Mouse (Mus musculus) kidney, adult 2 months (tissue): ENCODE results near the gene Hikeshi. TPM values are rescaled to one million over a fixed set of nuclear protein-coding genes. Genes with fewer than 3 reads are reported as not detected.

Source experiments
- DNase-seq: peaks from one replicate; pipeline ENCODE4 v3.0.0; 2021
- H3K27ac ChIP-seq: fragments of 200-500 bp; 2 replicates; pipeline ENCODE4 v1.5.1; 2012; ENCODE audit warnings: low read depth, low read length, control low read depth, inconsistent platforms; ENCODE audit not compliant: insufficient read depth
- H3K27me3 ChIP-seq: fragments of 200-500 bp; replicated peaks from 2 replicates; pipeline ENCODE4 v1.6.1; 2012; ENCODE audit warnings: mild to moderate bottlenecking, moderate library complexity, low read length, inconsistent platforms; ENCODE audit not compliant: control insufficient read depth, insufficient read depth
- H3K36me3 ChIP-seq: fragments of 200-500 bp; 2 replicates; pipeline ENCODE4 v1.6.1; 2012; ENCODE audit warnings: mild to moderate bottlenecking, moderate library complexity, low read length, inconsistent platforms; ENCODE audit not compliant: control insufficient read depth, insufficient read depth
- H3K4me1 ChIP-seq: fragments of 200-500 bp; 2 replicates; pipeline ENCODE4 v1.6.1; 2011; ENCODE audit warnings: low read length; ENCODE audit not compliant: control insufficient read depth, insufficient read depth
- H3K4me3 ChIP-seq: fragments of 200-500 bp; 2 replicates; pipeline ENCODE4 v1.5.1; 2011; ENCODE audit warnings: mild to moderate bottlenecking, low read depth, low read length, control low read depth; ENCODE audit not compliant: insufficient read depth
- CTCF ChIP-seq: fragments of 200-500 bp; conservative IDR thresholded peaks from 2 replicates; pipeline ENCODE4 v1.5.1; 2011; ENCODE audit warnings: low read depth, mild to moderate bottlenecking, control low read depth, low read length, moderate library complexity, mixed read lengths; ENCODE audit not compliant: insufficient read depth, insufficient read length
- POLR2A ChIP-seq: fragments of 200-500 bp; IDR thresholded peaks from one replicate; pipeline ENCODE4 v1.6.1; 2011; ENCODE audit warnings: low read depth, low read length, control low read depth
- WGBS: fragments of 180-500 bp; shearing (Covaris S2); methylation state at CpG from one replicate; pipeline ENCODE4 v1.1.7; 2018; 5-methylcytosine and 5-hydroxymethylcytosine counted together
- polyA plus RNA-seq: library from polyadenylated mRNA; depleted of rRNA; stranded (reverse); fragments of >200 nt; gene quantifications from 2 replicates; pipeline ENCODE4 v1.2.3, GENCODE M21; 2012

Gene Hikeshi
- polyA plus RNA-seq, 1 experiment, result 84.3 TPM

GRCm38 (mm10) chr7:89913432-89914158 lies 27.4 kb downstream of the Hikeshi start:
- no peaks in the 10 kb centered on the region for H3K27me3 ChIP-seq
- TF ChIP-seq POLR2A (no peak), CTCF (no peak)
- no peak for DNase-seq
- peaks cover 6% of the 10 kb centered on the region; the same call in 1 of the 2 replicates for H3K4me1 ChIP-seq
- no peak overlapping the region for H3K27ac ChIP-seq
- 72% methylated on average over 3 of the region's 3 CpGs for WGBS
- no peak overlapping the region for H3K4me3 ChIP-seq
- no peaks in the 10 kb centered on the region; the same call in 1 of the 2 replicates for H3K36me3 ChIP-seq

GRCm38 (mm10) chr7:89912356-89912755 lies 28.6 kb downstream of the Hikeshi start:
- 93% methylated on average over 3 of the region's 3 CpGs for WGBS
- DNase-seq, result no peak
- H3K36me3 ChIP-seq, result no peaks in the 10 kb centered on the region; the same call in 1 of the 2 replicates
- peaks cover 6% of the 10 kb centered on the region; the same call in 1 of the 2 replicates for H3K4me1 ChIP-seq
- no peak overlapping the region for H3K27ac ChIP-seq
- no peak overlapping the region for H3K4me3 ChIP-seq
- TF ChIP-seq POLR2A (no peak), CTCF (no peak)
- H3K27me3 ChIP-seq, result no peaks in the 10 kb centered on the region

- WGBS, result 52% methylated on average over 4 of the region's 4 CpGs
- Histone ChIP-seq H3K4me3 (no peak overlapping the region), H3K36me3 (no peaks in the 10 kb centered on the region), H3K4me1 (peaks cover 6% of the 10 kb centered on the region; the same call in 1 of the 2 replicates), H3K27me3 (no peaks in the 10 kb centered on the region), H3K27ac (no peak overlapping the region)
- no peak for TF ChIP-seq POLR2A
- no peak for TF ChIP-seq CTCF
- DNase-seq, result peak; percentile 45
These were observed 31.3 kb downstream of the Hikeshi start for GRCm38 (mm10) chr7:89909711-89910110.

- H3K4me1 ChIP-seq, result peaks cover 6% of the 10 kb centered on the region; the same call in 1 of the 2 replicates
- H3K27ac ChIP-seq, result no peak overlapping the region
- no peaks in the 10 kb centered on the region for H3K36me3 ChIP-seq
- H3K4me3 ChIP-seq, result no peak overlapping the region
- no peaks in the 10 kb centered on the region for H3K27me3 ChIP-seq
- no peak for TF ChIP-seq CTCF
- no peak for TF ChIP-seq POLR2A
- no peak for DNase-seq
- WGBS, result 57% methylated on average over 20 of the region's 20 CpGs
These were observed 31.9 kb downstream of the Hikeshi start for GRCm38 (mm10) chr7:89908899-89909621.

GRCm38 (mm10) chr7:89908421-89908820 lies 32.6 kb downstream of the Hikeshi start:
- no peak for TF ChIP-seq CTCF
- TF ChIP-seq POLR2A, result no peak
- H3K4me3 ChIP-seq, result no peak overlapping the region
- H3K4me1 ChIP-seq, result peaks cover 6% of the 10 kb centered on the region; the same call in 1 of the 2 replicates
- WGBS, result 64% methylated on average over 7 of the region's 7 CpGs
- no peaks in the 10 kb centered on the region for H3K27me3 ChIP-seq
- H3K36me3 ChIP-seq, result no peaks in the 10 kb centered on the region
- DNase-seq, result no peak
- no peak overlapping the region for H3K27ac ChIP-seq

- 24% methylated on average over 8 of the region's 8 CpGs for WGBS
- Histone ChIP-seq H3K36me3 (no peaks in the 10 kb centered on the region), H3K27me3 (no peaks in the 10 kb centered on the region), H3K4me1 (peaks cover 6% of the 10 kb centered on the region; the same call in 1 of the 2 replicates), H3K4me3 (no peak overlapping the region), H3K27ac (no peak overlapping the region)
- DNase-seq, result peak; percentile 71
- TF ChIP-seq POLR2A (no peak), CTCF (peak; percentile 67)
These were observed 33.1 kb downstream of the Hikeshi start for GRCm38 (mm10) chr7:89907950-89908349.
